Mouse (Mus musculus) lung, postnatal 36 days (tissue): Measurements from ENCODE around the gene Ddr1.

Experiments used
- DNase-seq: peaks from one replicate; pipeline ENCODE4 v3.0.0; 2022; ENCODE audit warnings: mixed read lengths

The Ddr1 gene

GRCm38 (mm10) chr17:35633992-35634391 lies 70.4 kb downstream of the Ddr1 start:
- DNase-seq: peak; percentile 75
